Mouse (Mus musculus) left cerebral cortex, adult 8-10 months (tissue): ENCODE results near the gene Dnah6. TPM values are rescaled to one million over a fixed set of nuclear protein-coding genes. Genes with fewer than 3 reads are reported as not detected.

Experiments
- DNase-seq, 2 experiments: peaks; one replicate each; pipeline ENCODE4 v3.0.0; 2022; ENCODE audit warnings: low spot score in 2 of 2
- total RNA-seq, 4 experiments: library from RNA; stranded (reverse); gene quantifications; 2 replicates each; pipeline ENCODE4 v1.2.4; 2022

Dnah6 gene
- total RNA-seq, 4 experiments from 2014 or later, result 0.68 to 1.3 (median 1.00) TPM

DNA sequence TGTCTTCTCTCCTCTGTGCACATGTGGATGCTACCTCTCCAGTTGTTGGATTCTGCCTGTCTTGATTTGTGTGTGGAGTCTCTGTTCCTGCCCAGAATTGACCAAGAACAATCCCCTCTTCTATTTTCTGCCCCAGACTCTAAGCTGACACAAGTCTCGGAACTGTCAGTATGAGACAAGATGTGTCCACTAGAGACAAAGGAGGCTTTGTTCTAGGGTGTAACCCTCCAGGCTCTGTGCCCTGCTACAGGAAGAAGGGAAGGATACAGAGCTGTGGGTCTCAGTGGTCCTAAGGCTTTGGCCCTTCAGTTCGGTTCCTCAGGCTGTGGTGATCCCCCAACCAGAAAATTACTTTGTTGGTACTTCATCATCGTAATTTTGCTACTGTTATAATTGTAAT, 251.7 kb downstream of the Dnah6 start:
- DNase-seq, result no peak

Other genes with a start within 250 kb of the Dnah6 start
- 100 to 1,000 TPM; 114 to 134 (median 127) TPM for gene Suclg1, start 26.7 kb upstream of the Dnah6 start, total RNA-seq
- not detected for gene 4931417E11Rik, start 248.0 kb upstream of the Dnah6 start, total RNA-seq